Mouse (Mus musculus): ENCODE measurements around the gene Ece1. TPM values are rescaled to one million over a fixed set of nuclear protein-coding genes. Genes with fewer than 3 reads are reported as not detected.

The Ece1 gene
- total RNA-seq, 1 experiment = 99.2 TPM

DNA sequence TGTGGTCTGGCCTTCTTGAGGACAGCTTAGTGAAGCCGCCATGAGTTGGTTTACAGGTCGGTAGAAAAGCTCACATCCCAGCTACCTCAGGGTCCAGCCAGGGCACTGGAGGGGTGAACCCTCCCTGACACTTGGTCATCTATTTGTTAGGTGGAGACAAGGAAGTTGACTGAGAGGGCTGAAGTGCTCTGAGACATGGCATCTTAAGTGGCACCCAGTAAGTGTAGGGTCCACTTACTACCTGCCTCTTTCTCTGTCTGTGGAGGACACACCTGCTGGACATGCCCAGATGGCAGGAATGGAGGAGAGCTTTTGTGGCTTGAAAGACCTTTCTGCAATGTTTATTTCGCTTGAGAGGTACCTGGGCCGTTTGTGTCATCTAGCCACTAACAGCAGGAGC lies 46.9 kb downstream of the Ece1 start:
- H3K27ac ChIP-seq (ENCODE audit: insufficient read depth, low read depth, low read length, poor library complexity, severe bottlenecking) = peak overlapping the region; percentile 66; the same call in 1 of the 2 replicates

DNA sequence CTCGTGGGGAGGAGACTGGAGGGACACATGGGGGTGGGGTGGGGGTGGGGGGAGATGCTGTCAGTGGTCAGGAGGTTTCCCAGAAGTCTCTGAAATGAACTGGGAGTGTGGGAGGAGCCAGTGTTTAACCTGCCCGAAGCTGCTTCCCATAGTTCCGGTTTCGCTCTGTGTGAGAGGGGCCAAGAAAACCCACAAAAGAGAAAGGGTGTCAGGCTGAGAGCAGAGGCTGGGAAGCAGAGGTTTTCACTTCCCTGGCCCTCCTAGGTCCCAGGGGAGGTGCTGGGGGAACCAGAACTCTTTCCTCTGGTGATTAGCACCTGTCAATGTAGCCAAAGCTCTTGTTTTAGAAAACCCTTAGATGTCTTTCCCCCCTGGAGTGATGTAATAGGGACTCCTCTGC lies 47.4 kb downstream of the Ece1 start:
- no peak for TF ChIP-seq CHD2 (IDR thresholded peaks at IDR 0.05; ENCODE audit: low read depth, low read length)
- TF ChIP-seq HCFC1 (IDR thresholded peaks at IDR 0.05; ENCODE audit: borderline replicate concordance, insufficient read depth, low read length) = no peak
- TF ChIP-seq MAFK (IDR thresholded peaks at IDR 0.05; ENCODE audit: insufficient read depth, low read depth, low read length) = no peak
- TF ChIP-seq ZC3H11A (IDR thresholded peaks at IDR 0.05; ENCODE audit: borderline replicate concordance, low read depth, low read length) = no peak
- no peak for TF ChIP-seq ZNF384 (IDR thresholded peaks at IDR 0.05; ENCODE audit: low read depth, low read length)
- peaks cover 11 to 43% of the 10 kb centered on the region in 2 experiments for H3K4me1 ChIP-seq (ENCODE audit: control insufficient read depth in 2 of 2, insufficient read depth in 2 of 2, low read length in 2 of 2, poor library complexity in 1 of 2)
- no peaks in the 10 kb centered on the region for H3K36me3 ChIP-seq (ENCODE audit: control insufficient read depth, insufficient read depth, low read length, poor library complexity, severe bottlenecking)
- peak overlapping the region; percentile 30; the same call in 1 of the 2 replicates for H3K9ac ChIP-seq (ENCODE audit: insufficient read depth, low read depth, low read length, poor library complexity, severe bottlenecking)
- in situ Hi-C loops (cut with MboI; ENCODE audit: low sequenced_read_pairs in 2 of 2, unreplicated experiment in 2 of 2) = no loop called here
- DNase-seq (ENCODE audit: low read depth, low spot score) = no peak
- H3K9me3 ChIP-seq (ENCODE audit: control insufficient read depth, insufficient read depth, low read depth, low read length) = no peaks in the 10 kb centered on the region
- peak overlapping the region; percentile 66; the same call in 1 of the 2 replicates for H3K27ac ChIP-seq (ENCODE audit: insufficient read depth, low read depth, low read length, poor library complexity, severe bottlenecking)
- no peak overlapping the region for H3K4me3 ChIP-seq (ENCODE audit: insufficient read depth in 1 of 2, low read depth in 1 of 2, low read length in 2 of 2, poor library complexity in 1 of 2, severe bottlenecking in 1 of 2)

More for the DNA sequence above, 46.9 kb downstream of the Ece1 start:
- no peak for DNase-seq (ENCODE audit: low read depth, low spot score)
- no peak overlapping the region for H3K4me3 ChIP-seq (ENCODE audit: insufficient read depth in 1 of 2, low read depth in 1 of 2, low read length in 2 of 2, poor library complexity in 1 of 2, severe bottlenecking in 1 of 2)
- no peaks in the 10 kb centered on the region for H3K9me3 ChIP-seq (ENCODE audit: control insufficient read depth, insufficient read depth, low read depth, low read length)
- H3K9ac ChIP-seq (ENCODE audit: insufficient read depth, low read depth, low read length, poor library complexity, severe bottlenecking) = no peak overlapping the region; the same call in 1 of the 2 replicates
- H3K36me3 ChIP-seq (ENCODE audit: control insufficient read depth, insufficient read depth, low read length, poor library complexity, severe bottlenecking) = no peaks in the 10 kb centered on the region
- no peak for TF ChIP-seq HCFC1 (IDR thresholded peaks at IDR 0.05; ENCODE audit: borderline replicate concordance, insufficient read depth, low read length)
- no peak for TF ChIP-seq MAFK (IDR thresholded peaks at IDR 0.05; ENCODE audit: insufficient read depth, low read depth, low read length)
- no peak for TF ChIP-seq ZC3H11A (IDR thresholded peaks at IDR 0.05; ENCODE audit: borderline replicate concordance, low read depth, low read length)
- peaks cover 11 to 44% of the 10 kb centered on the region in 2 experiments for H3K4me1 ChIP-seq (ENCODE audit: control insufficient read depth in 2 of 2, insufficient read depth in 2 of 2, low read length in 2 of 2, poor library complexity in 1 of 2)
- in situ Hi-C loops (cut with MboI; ENCODE audit: low sequenced_read_pairs in 2 of 2, unreplicated experiment in 2 of 2) = no loop called here

DNA sequence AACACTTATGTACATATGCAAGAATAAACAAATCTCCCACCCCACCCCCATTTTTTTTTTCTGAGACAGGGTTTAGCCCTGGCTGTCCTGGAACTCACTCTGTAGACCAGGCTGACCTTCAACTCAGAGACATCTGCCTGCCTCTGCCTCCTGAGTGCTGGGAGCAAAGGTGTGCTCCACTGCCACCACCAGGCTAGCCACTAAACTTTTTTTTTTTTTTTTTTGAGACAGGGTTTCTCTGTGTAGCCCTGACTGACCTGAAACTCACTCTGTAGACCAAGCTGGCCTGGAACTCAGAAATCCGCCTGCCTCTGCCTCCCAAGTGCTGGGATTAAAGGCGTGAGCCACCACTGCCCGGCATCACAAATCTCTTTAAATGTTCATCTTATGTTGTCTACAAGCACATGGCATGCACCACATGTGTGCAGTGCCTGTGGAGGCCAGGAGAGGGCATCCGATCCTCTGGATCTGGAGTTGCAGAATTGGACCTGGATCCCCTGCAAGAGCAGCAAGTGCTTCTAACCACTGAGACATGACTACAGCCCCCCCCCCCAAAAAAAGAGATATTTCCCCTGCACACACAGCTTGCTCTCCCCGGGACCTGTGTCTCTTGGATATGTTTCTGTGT lies 48.5 kb downstream of the Ece1 start:
- Histone ChIP-seq H3K27ac (ENCODE audit: insufficient read depth, low read depth, low read length, poor library complexity, severe bottlenecking) (no peak overlapping the region), H3K36me3 (ENCODE audit: control insufficient read depth, insufficient read depth, low read length, poor library complexity, severe bottlenecking) (no peaks in the 10 kb centered on the region), H3K9me3 (ENCODE audit: control insufficient read depth, insufficient read depth, low read depth, low read length) (no peaks in the 10 kb centered on the region), H3K4me1 (ENCODE audit: control insufficient read depth in 2 of 2, insufficient read depth in 2 of 2, low read length in 2 of 2, poor library complexity in 1 of 2) (peaks cover 6 to 39% of the 10 kb centered on the region in 2 experiments), H3K9ac (ENCODE audit: insufficient read depth, low read depth, low read length, poor library complexity, severe bottlenecking) (no peak overlapping the region), H3K4me3 (ENCODE audit: insufficient read depth in 1 of 2, low read depth in 1 of 2, low read length in 2 of 2, poor library complexity in 1 of 2, severe bottlenecking in 1 of 2) (no peak overlapping the region)
- peak; percentile 70 for DNase-seq (ENCODE audit: low read depth, low spot score)
- TF ChIP-seq ZC3H11A (IDR thresholded peaks at IDR 0.05; ENCODE audit: borderline replicate concordance, low read depth, low read length) (no peak; the same call in 1 of the 2 replicates), ZNF384 (IDR thresholded peaks at IDR 0.05; ENCODE audit: low read depth, low read length) (peak; percentile 86)
- in situ Hi-C loops (cut with MboI; ENCODE audit: low sequenced_read_pairs in 2 of 2, unreplicated experiment in 2 of 2) = no loop called here

DNA sequence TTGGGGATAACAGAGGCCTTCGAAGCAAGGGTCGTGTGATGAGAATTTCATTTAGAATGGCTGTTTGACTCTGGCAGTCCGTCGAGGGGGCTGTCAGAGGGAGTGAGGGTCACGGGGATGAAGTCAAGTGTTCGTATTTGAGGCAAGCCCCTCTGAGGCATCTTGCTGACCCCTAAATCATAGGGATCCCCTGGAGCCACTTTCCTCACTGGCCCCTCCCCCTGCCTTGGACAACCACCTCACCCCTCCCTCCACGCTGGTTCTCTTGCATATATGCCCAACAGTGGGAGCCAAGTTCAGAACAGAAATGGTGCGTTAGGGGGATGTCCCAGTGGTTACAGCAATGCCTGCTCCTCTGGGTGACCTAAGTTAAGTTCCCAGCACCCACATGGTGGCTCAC lies 49.6 kb downstream of the Ece1 start:
- no peak for TF ChIP-seq ZNF384 (IDR thresholded peaks at IDR 0.05; ENCODE audit: low read depth, low read length)
- TF ChIP-seq ZC3H11A (IDR thresholded peaks at IDR 0.05; ENCODE audit: borderline replicate concordance, low read depth, low read length) = no peak
- no peak for TF ChIP-seq CHD2 (IDR thresholded peaks at IDR 0.05; ENCODE audit: low read depth, low read length)
- TF ChIP-seq HCFC1 (IDR thresholded peaks at IDR 0.05; ENCODE audit: borderline replicate concordance, insufficient read depth, low read length) = no peak
- TF ChIP-seq MAFK (IDR thresholded peaks at IDR 0.05; ENCODE audit: insufficient read depth, low read depth, low read length) = no peak
- Histone ChIP-seq H3K9ac (ENCODE audit: insufficient read depth, low read depth, low read length, poor library complexity, severe bottlenecking) (no peak overlapping the region), H3K9me3 (ENCODE audit: control insufficient read depth, insufficient read depth, low read depth, low read length) (no peaks in the 10 kb centered on the region), H3K36me3 (ENCODE audit: control insufficient read depth, insufficient read depth, low read length, poor library complexity, severe bottlenecking) (no peaks in the 10 kb centered on the region), H3K4me1 (ENCODE audit: control insufficient read depth in 2 of 2, insufficient read depth in 2 of 2, low read length in 2 of 2, poor library complexity in 1 of 2) (peaks cover 6 to 36% of the 10 kb centered on the region in 2 experiments), H3K4me3 (ENCODE audit: insufficient read depth in 1 of 2, low read depth in 1 of 2, low read length in 2 of 2, poor library complexity in 1 of 2, severe bottlenecking in 1 of 2) (no peak overlapping the region), H3K27ac (ENCODE audit: insufficient read depth, low read depth, low read length, poor library complexity, severe bottlenecking) (no peak overlapping the region)
- in situ Hi-C loops (cut with MboI; ENCODE audit: low sequenced_read_pairs in 2 of 2, unreplicated experiment in 2 of 2) = no loop called here
- DNase-seq (ENCODE audit: low read depth, low spot score) = no peak
